Mouse (Mus musculus) stomach, embryonic 14.5 days (tissue): ENCODE measurements around the gene C6. TPM values are rescaled to one million over a fixed set of nuclear protein-coding genes. Genes with fewer than 3 reads are reported as not detected.

Experiments
- ATAC-seq: fragments of 200-750 bp; cut with Nextera tagmentation; 2 replicates; pipeline ENCODE4 v1.8.0; 2017; ENCODE audit warnings: low read depth, moderate TSS enrichment; ENCODE audit not compliant: insufficient number of reproducible peaks, insufficient read depth, low FRiP score
- H3K27ac ChIP-seq: fragments of 300-500 bp; sonication (generic); 2 replicates; pipeline ENCODE4 v1.5.1; 2014; ENCODE audit warnings: mild to moderate bottlenecking, low read length, moderate library complexity, mixed read lengths
- H3K27me3 ChIP-seq: fragments of 300-500 bp; sonication (generic); 2 replicates; pipeline ENCODE4 v1.6.1; 2014; ENCODE audit warnings: low read length, control low read depth, mixed read lengths; ENCODE audit not compliant: control insufficient read depth, insufficient read depth
- H3K36me3 ChIP-seq: fragments of 300-500 bp; sonication (generic); 2 replicates; pipeline ENCODE4 v1.6.1; 2014; ENCODE audit warnings: mild to moderate bottlenecking, control low read depth, low read length, moderate library complexity, mixed read lengths; ENCODE audit not compliant: control insufficient read depth, insufficient read depth
- H3K4me1 ChIP-seq: fragments of 300-500 bp; sonication (generic); 2 replicates; pipeline ENCODE4 v1.6.1; 2014; ENCODE audit warnings: low read length, control low read depth, mixed read lengths; ENCODE audit not compliant: control insufficient read depth, insufficient read depth
- H3K4me2 ChIP-seq: fragments of 300-500 bp; sonication (generic); replicated peaks from 2 replicates; pipeline ENCODE4 v1.6.1; 2014; ENCODE audit warnings: low read depth, low read length, control low read depth
- H3K4me3 ChIP-seq: fragments of 300-500 bp; sonication (generic); 2 replicates; pipeline ENCODE4 v1.5.1; 2014; ENCODE audit warnings: low read depth, low read length, control low read depth
- H3K9ac ChIP-seq: fragments of 300-500 bp; sonication (generic); replicated peaks from 2 replicates; pipeline ENCODE4 v1.6.1; 2014; ENCODE audit warnings: low read depth, mild to moderate bottlenecking, control low read depth, low read length, moderate library complexity, mixed read lengths
- H3K9me3 ChIP-seq: fragments of 300-500 bp; sonication (generic); 2 replicates; pipeline ENCODE4 v1.6.1; 2016; ENCODE audit warnings: low read depth, low read length, control low read depth; ENCODE audit not compliant: control insufficient read depth
- WGBS: fragments of 180-500 bp; shearing (Covaris S2); extraction: QIAGEN DNeasy Blood & Tissue Kit; methylation state at CpG from one replicate; pipeline ENCODE4 v1.1.7; 2014; 5-methylcytosine and 5-hydroxymethylcytosine counted together
- polyA plus RNA-seq: library from polyadenylated mRNA; unstranded; fragments of >200 nt; fragmentation: Nextera tagmentation; extraction: Ambion mirVana; gene quantifications from 2 replicates; pipeline ENCODE4 v1.2.1, GENCODE M21; 2014

C6 gene
- polyA plus RNA-seq, 1 experiment from 2014 or later: not detected

DNA sequence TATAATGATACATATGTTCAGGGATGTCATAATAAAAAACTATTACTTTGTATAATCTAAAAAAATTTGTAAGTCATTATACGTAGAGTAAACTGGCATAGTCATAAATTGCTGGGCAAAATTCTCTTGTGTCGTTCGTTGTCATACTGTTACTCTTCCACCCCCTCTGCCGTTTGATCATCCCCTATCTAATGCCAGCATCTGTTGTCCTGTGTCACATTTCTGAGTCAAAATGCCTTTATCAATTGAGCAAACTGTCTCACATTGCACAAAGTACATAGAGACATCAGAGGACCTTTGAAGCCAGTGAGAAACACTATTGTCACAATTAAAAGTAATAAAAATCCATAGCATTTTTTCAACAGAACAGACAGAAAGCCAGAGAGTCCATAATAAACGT lies 88.0 kb downstream of the C6 start:
- Histone ChIP-seq H3K4me3 (no peak overlapping the region), H3K9me3 (no peaks in the 10 kb centered on the region)

GRCm38 (mm10) chr15:4815711-4816110 lies 88.7 kb downstream of the C6 start:
- no peak overlapping the region for H3K4me2 ChIP-seq
- no peak overlapping the region for H3K4me3 ChIP-seq
- no peaks in the 10 kb centered on the region for H3K36me3 ChIP-seq
- 93% methylated on average over 2 of the region's 2 CpGs for WGBS
- H3K9me3 ChIP-seq: no peaks in the 10 kb centered on the region
- H3K27me3 ChIP-seq: no peaks in the 10 kb centered on the region
- H3K27ac ChIP-seq: no peak overlapping the region
- no peak for ATAC-seq
- H3K9ac ChIP-seq: no peak overlapping the region
- no peaks in the 10 kb centered on the region for H3K4me1 ChIP-seq

More for the DNA sequence above, 88.0 kb downstream of the C6 start:
- 89% methylated on average over 5 of the region's 5 CpGs for WGBS
- Histone ChIP-seq H3K27ac (no peak overlapping the region), H3K4me1 (no peaks in the 10 kb centered on the region), H3K4me2 (no peak overlapping the region), H3K27me3 (no peaks in the 10 kb centered on the region), H3K36me3 (no peaks in the 10 kb centered on the region), H3K9ac (no peak overlapping the region)
- ATAC-seq: no peak

DNA sequence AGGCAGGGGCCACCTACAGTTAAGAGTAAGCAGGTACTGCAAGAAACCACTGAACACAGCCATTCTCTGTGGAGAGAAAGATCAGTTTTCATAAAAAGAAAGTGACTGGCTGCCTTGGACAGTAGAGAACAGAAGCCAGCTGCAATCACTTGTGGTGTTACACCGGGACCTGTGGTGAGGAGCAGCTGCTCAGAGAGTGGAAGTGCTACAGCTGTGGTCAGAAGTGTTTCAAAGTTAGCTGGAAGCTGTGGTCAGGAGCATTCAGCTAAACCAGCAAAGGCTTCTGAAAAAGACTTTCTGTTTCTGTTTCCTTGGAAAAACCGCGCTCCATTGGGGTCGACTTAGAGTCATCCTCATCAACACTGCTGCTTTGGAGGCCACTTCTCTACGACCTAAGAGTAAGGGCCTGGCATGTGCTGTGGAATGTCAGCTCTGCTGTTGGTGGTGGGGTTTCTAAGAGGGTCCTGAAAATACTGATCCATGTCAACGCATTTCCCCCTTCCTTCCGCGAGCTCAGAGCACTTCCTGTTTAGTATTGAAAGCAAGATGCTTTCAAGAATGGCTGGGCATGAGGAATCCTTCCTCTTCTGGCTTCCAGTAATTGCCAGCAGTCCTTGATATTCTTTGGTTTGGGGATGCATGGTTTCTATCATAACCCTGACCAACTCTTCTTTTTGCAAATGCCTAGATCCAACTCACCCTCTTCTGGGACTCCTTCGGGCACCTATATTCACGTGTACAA lies 89.9 kb downstream of the C6 start:
- H3K9ac ChIP-seq: no peak overlapping the region
- H3K4me3 ChIP-seq: no peak overlapping the region
- H3K4me2 ChIP-seq: no peak overlapping the region
- H3K4me1 ChIP-seq: no peaks in the 10 kb centered on the region
- H3K36me3 ChIP-seq: no peaks in the 10 kb centered on the region
- H3K9me3 ChIP-seq: no peaks in the 10 kb centered on the region
- H3K27me3 ChIP-seq: no peaks in the 10 kb centered on the region
- H3K27ac ChIP-seq: no peak overlapping the region; the same call in 1 of the 2 replicates
- peak; percentile 69; the same call in 1 of the 2 replicates for ATAC-seq
- 72% methylated on average over 10 of the region's 10 CpGs for WGBS

DNA sequence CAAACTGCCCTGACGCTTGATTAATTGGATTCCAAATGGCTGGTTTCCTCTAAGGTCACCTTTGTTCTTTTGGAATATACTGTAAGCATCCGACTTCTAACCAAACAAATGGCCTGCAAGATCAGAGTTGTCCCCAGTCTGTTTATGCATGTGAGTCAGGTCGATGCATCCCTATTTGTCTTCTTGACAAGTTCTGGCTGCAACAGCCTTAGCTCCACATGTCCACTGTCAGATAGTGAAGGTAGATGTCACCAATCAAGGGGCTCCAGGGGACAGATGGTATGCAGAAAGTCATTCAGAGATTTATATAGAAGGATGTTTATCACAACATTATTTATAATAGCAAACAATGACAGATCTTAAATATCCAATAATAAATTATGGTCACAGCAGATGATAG lies 91.5 kb downstream of the C6 start:
- Histone ChIP-seq H3K4me2 (no peak overlapping the region), H3K27ac (no peak overlapping the region), H3K4me1 (no peaks in the 10 kb centered on the region), H3K4me3 (no peak overlapping the region), H3K9ac (no peak overlapping the region), H3K27me3 (no peaks in the 10 kb centered on the region), H3K9me3 (no peaks in the 10 kb centered on the region), H3K36me3 (no peaks in the 10 kb centered on the region)
- ATAC-seq: no peak
- WGBS: 24% methylated on average over 3 of the region's 3 CpGs

DNA sequence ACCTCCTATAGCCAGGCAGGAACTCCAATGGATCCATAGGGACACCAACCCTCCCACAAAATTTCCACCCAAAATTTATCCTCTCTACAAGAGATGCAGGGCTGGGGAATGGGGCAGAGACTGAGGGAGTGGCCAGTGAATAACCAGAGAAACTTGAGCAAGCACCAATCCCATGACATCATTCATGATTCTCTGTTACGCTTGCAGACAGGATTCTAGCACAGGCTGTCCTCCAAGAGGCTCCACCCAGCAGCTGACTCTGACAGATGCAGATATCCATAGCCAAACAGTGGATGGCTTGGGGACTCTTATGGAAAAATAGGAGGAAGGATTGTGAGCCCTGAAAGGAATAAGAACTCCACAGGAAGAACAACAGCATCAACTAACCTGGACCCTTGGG lies 94.2 kb downstream of the C6 start:
- no peaks in the 10 kb centered on the region for H3K9me3 ChIP-seq
- H3K36me3 ChIP-seq: no peaks in the 10 kb centered on the region
- H3K4me3 ChIP-seq: no peak overlapping the region
- no peak overlapping the region for H3K9ac ChIP-seq
- 76% methylated on average over 1 of the region's 1 CpGs for WGBS
- H3K27me3 ChIP-seq: no peaks in the 10 kb centered on the region
- H3K4me1 ChIP-seq: no peaks in the 10 kb centered on the region
- no peak overlapping the region for H3K4me2 ChIP-seq
- no peak for ATAC-seq
- no peak overlapping the region for H3K27ac ChIP-seq

- no peaks in the 10 kb centered on the region for H3K27me3 ChIP-seq
- H3K4me3 ChIP-seq: no peak overlapping the region
- H3K27ac ChIP-seq: no peak overlapping the region
- H3K36me3 ChIP-seq: no peaks in the 10 kb centered on the region
- WGBS: 90% methylated on average over 8 of the region's 8 CpGs
- ATAC-seq: no peak
- no peaks in the 10 kb centered on the region for H3K9me3 ChIP-seq
- no peak overlapping the region for H3K9ac ChIP-seq
- H3K4me2 ChIP-seq: no peak overlapping the region
- no peaks in the 10 kb centered on the region for H3K4me1 ChIP-seq
These were observed 94.8 kb downstream of the C6 start for GRCm38 (mm10) chr15:4821824-4822223.

DNA sequence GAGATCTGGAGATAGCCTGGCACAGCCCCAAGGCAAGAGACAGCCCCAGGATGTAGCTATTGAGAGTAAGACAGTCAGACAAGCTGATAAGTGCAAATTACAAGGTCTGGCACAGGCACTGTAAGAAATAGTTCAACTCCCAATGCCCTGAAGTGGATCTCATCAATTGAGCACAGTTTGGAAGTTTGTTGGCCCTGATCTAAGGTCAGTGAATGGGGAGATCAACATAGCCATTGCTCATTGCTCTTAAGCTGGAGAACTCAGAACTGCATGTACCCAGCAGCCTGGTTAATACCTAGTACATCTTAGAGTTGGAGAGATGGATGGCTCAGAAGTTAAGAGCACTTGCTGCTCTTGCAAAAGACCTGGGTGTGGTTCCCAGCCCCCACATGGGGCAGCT lies 100.8 kb downstream of the C6 start:
- ATAC-seq: no peak
- Histone ChIP-seq H3K27ac (no peak overlapping the region), H3K4me2 (no peak overlapping the region), H3K27me3 (no peaks in the 10 kb centered on the region), H3K9me3 (no peaks in the 10 kb centered on the region), H3K36me3 (no peaks in the 10 kb centered on the region), H3K4me1 (no peaks in the 10 kb centered on the region), H3K4me3 (no peak overlapping the region), H3K9ac (no peak overlapping the region)

GRCm38 (mm10) chr15:4836354-4836753 lies 109.4 kb downstream of the C6 start:
- Histone ChIP-seq H3K4me2 (no peak overlapping the region), H3K4me3 (no peak overlapping the region), H3K9me3 (no peaks in the 10 kb centered on the region), H3K27ac (no peak overlapping the region), H3K9ac (no peak overlapping the region), H3K27me3 (no peaks in the 10 kb centered on the region), H3K36me3 (no peaks in the 10 kb centered on the region), H3K4me1 (no peaks in the 10 kb centered on the region)
- WGBS: 70% methylated on average over 3 of the region's 3 CpGs
- ATAC-seq: no peak

DNA sequence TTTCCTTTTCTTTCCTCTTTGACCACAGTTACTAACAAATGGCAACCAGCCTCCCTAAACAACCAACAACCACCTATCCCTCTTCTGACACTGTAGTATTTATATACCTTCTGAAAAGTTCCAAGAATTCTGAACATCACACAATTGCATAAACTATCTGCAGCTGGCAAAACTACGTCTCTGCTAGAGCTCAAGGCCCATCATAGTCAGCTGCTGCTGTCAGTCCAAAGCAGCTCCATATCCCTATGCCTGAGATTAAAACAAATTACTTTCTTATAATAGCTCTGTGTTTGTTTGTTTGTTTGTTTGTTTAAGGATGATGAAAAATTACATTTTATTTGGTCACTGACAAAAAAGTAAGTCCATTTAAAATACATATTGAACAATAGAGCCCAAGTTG lies 123.0 kb downstream of the C6 start:
- Histone ChIP-seq H3K9me3 (no peaks in the 10 kb centered on the region), H3K4me1 (no peaks in the 10 kb centered on the region), H3K4me3 (no peak overlapping the region), H3K27ac (no peak overlapping the region), H3K4me2 (no peak overlapping the region), H3K9ac (no peak overlapping the region), H3K36me3 (no peaks in the 10 kb centered on the region), H3K27me3 (no peaks in the 10 kb centered on the region)
- no peak for ATAC-seq
- 77% methylated on average over 1 of the region's 1 CpGs for WGBS
